Mouse (Mus musculus) adrenal gland, postnatal 0 days (tissue): Measurements from ENCODE around the gene St7. TPM values are rescaled to one million over a fixed set of nuclear protein-coding genes. Genes with fewer than 3 reads are reported as not detected.

ENCODE experiments used
- polyA plus RNA-seq: library from polyadenylated mRNA; unstranded; fragments of >200 nt; fragmentation: Nextera tagmentation; extraction: Ambion mirVana; gene quantifications from 2 replicates; pipeline ENCODE4 v1.2.1, GENCODE M21; 2015

St7 gene
- 15.1 and 18.6 TPM in 2 replicates for polyA plus RNA-seq

GRCm38 (mm10) chr6:17692647-17693046, at the start of gene St7:
St7 (plus strand) TSS chr6:17692933.

Other genes starting within 250 kb of the St7 start
- 1.0 and 1.8 TPM in 2 replicates for gene Met, start 229.1 kb upstream of the St7 start, polyA plus RNA-seq
- 147 and 165 TPM in 2 replicates for gene Capza2, start 56.7 kb upstream of the St7 start, polyA plus RNA-seq